Mouse (Mus musculus): Measurements from ENCODE around the gene Atf7. TPM values are rescaled to one million over a fixed set of nuclear protein-coding genes. Genes with fewer than 3 reads are reported as not detected.

Atf7 gene
- total RNA-seq, 1 experiment = 12.4 TPM

DNA sequence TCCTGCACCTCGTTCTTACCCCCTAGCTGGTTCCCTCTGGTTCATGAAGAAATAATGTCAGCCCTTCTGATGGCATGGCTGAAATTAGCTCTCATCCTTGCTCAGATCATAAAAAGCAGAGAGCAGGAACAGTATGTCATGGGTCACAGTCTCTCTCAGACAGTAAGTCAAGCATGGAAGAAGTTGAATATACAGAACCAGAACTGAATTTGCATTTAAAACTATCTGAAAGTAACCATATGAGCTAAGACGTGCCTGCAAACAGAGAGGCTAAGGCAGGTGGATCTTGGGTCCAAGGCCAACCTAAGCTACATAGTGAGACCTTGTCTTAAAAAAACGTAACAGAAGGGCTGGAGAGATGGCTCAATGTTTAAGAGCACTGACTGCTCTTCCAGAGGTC, 112.3 kb downstream of the Atf7 start:
- TF ChIP-seq HCFC1 (IDR thresholded peaks at IDR 0.05; ENCODE audit: borderline replicate concordance, insufficient read depth, low read length) (no peak), ZNF384 (IDR thresholded peaks at IDR 0.05; ENCODE audit: low read depth, low read length) (no peak), MAFK (IDR thresholded peaks at IDR 0.05; ENCODE audit: insufficient read depth, low read depth, low read length) (no peak), ZC3H11A (IDR thresholded peaks at IDR 0.05; ENCODE audit: borderline replicate concordance, low read depth, low read length) (no peak), CHD2 (IDR thresholded peaks at IDR 0.05; ENCODE audit: low read depth, low read length) (no peak)
- Histone ChIP-seq H3K4me1 (ENCODE audit: control insufficient read depth in 2 of 2, insufficient read depth in 2 of 2, low read length in 2 of 2, poor library complexity in 1 of 2) (peaks cover 0 to 18% of the 10 kb centered on the region in 2 experiments; a peak in 3 of 4 replicates), H3K36me3 (ENCODE audit: control insufficient read depth, insufficient read depth, low read length, poor library complexity, severe bottlenecking) (no peaks in the 10 kb centered on the region), H3K9ac (ENCODE audit: insufficient read depth, low read depth, low read length, poor library complexity, severe bottlenecking) (no peak overlapping the region), H3K27ac (ENCODE audit: insufficient read depth, low read depth, low read length, poor library complexity, severe bottlenecking) (no peak overlapping the region), H3K9me3 (ENCODE audit: control insufficient read depth, insufficient read depth, low read depth, low read length) (no peaks in the 10 kb centered on the region), H3K4me3 (ENCODE audit: insufficient read depth in 1 of 2, low read depth in 1 of 2, low read length in 2 of 2, poor library complexity in 1 of 2, severe bottlenecking in 1 of 2) (no peak overlapping the region)
- in situ Hi-C loops (cut with MboI; ENCODE audit: low sequenced_read_pairs in 2 of 2, unreplicated experiment in 2 of 2) = no loop called here
- DNase-seq (ENCODE audit: low read depth, low spot score) = no peak

DNA sequence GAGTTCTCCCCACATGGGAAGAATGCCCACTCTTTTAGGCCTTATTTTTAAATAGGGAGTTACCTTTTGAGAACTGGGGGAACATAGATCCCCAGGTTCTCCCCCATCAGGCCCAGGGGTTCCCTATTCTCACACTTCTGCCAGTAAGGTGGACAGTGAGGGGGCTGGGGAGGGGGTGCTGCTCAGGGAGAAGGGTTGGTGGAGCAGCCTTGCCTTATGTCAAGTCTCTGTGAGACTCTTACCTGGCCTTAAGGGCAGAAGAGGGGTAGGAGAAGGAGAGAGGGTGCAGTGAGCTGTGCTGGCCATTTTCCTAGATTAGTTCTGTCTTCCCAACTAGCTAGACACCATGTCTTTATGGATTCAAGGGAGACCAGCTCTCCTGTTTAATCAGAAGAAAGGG, 112.8 kb downstream of the Atf7 start:
- TF ChIP-seq ZNF384 (IDR thresholded peaks at IDR 0.05; ENCODE audit: low read depth, low read length) (no peak), CHD2 (IDR thresholded peaks at IDR 0.05; ENCODE audit: low read depth, low read length) (no peak), ZC3H11A (IDR thresholded peaks at IDR 0.05; ENCODE audit: borderline replicate concordance, low read depth, low read length) (no peak), HCFC1 (IDR thresholded peaks at IDR 0.05; ENCODE audit: borderline replicate concordance, insufficient read depth, low read length) (no peak), MAFK (IDR thresholded peaks at IDR 0.05; ENCODE audit: insufficient read depth, low read depth, low read length) (no peak)
- Histone ChIP-seq H3K4me3 (ENCODE audit: insufficient read depth in 1 of 2, low read depth in 1 of 2, low read length in 2 of 2, poor library complexity in 1 of 2, severe bottlenecking in 1 of 2) (no peak overlapping the region), H3K9ac (ENCODE audit: insufficient read depth, low read depth, low read length, poor library complexity, severe bottlenecking) (no peak overlapping the region), H3K4me1 (ENCODE audit: control insufficient read depth in 2 of 2, insufficient read depth in 2 of 2, low read length in 2 of 2, poor library complexity in 1 of 2) (peaks cover 0 to 18% of the 10 kb centered on the region in 2 experiments; a peak in 3 of 4 replicates), H3K9me3 (ENCODE audit: control insufficient read depth, insufficient read depth, low read depth, low read length) (no peaks in the 10 kb centered on the region), H3K27ac (ENCODE audit: insufficient read depth, low read depth, low read length, poor library complexity, severe bottlenecking) (no peak overlapping the region), H3K36me3 (ENCODE audit: control insufficient read depth, insufficient read depth, low read length, poor library complexity, severe bottlenecking) (no peaks in the 10 kb centered on the region)
- no peak for DNase-seq (ENCODE audit: low read depth, low spot score)
- in situ Hi-C loops (cut with MboI; ENCODE audit: low sequenced_read_pairs in 2 of 2, unreplicated experiment in 2 of 2) = no loop called here

GRCm38 (mm10) chr15:102512010-102512409, 113.3 kb downstream of the Atf7 start:
- Histone ChIP-seq H3K4me3 (ENCODE audit: insufficient read depth in 1 of 2, low read depth in 1 of 2, low read length in 2 of 2, poor library complexity in 1 of 2, severe bottlenecking in 1 of 2) (no peak overlapping the region), H3K36me3 (ENCODE audit: control insufficient read depth, insufficient read depth, low read length, poor library complexity, severe bottlenecking) (no peaks in the 10 kb centered on the region), H3K9ac (ENCODE audit: insufficient read depth, low read depth, low read length, poor library complexity, severe bottlenecking) (no peak overlapping the region), H3K27ac (ENCODE audit: insufficient read depth, low read depth, low read length, poor library complexity, severe bottlenecking) (no peak overlapping the region), H3K4me1 (ENCODE audit: control insufficient read depth in 2 of 2, insufficient read depth in 2 of 2, low read length in 2 of 2, poor library complexity in 1 of 2) (peaks cover 0 to 19% of the 10 kb centered on the region in 2 experiments; a peak in 3 of 4 replicates), H3K9me3 (ENCODE audit: control insufficient read depth, insufficient read depth, low read depth, low read length) (no peaks in the 10 kb centered on the region)
- DNase-seq (ENCODE audit: low read depth, low spot score) = no peak
- no peak for TF ChIP-seq MAFK (IDR thresholded peaks at IDR 0.05; ENCODE audit: insufficient read depth, low read depth, low read length)
- no peak for TF ChIP-seq HCFC1 (IDR thresholded peaks at IDR 0.05; ENCODE audit: borderline replicate concordance, insufficient read depth, low read length)
- TF ChIP-seq ZNF384 (IDR thresholded peaks at IDR 0.05; ENCODE audit: low read depth, low read length) = no peak
- TF ChIP-seq ZC3H11A (IDR thresholded peaks at IDR 0.05; ENCODE audit: borderline replicate concordance, low read depth, low read length) = no peak
- TF ChIP-seq CHD2 (IDR thresholded peaks at IDR 0.05; ENCODE audit: low read depth, low read length) = no peak
- in situ Hi-C loops (cut with MboI; ENCODE audit: low sequenced_read_pairs in 2 of 2, unreplicated experiment in 2 of 2) = no loop called here

GRCm38 (mm10) chr15:102511285-102511833, 113.9 kb downstream of the Atf7 start:
- peaks cover 0 to 19% of the 10 kb centered on the region in 2 experiments; a peak in 3 of 4 replicates for H3K4me1 ChIP-seq (ENCODE audit: control insufficient read depth in 2 of 2, insufficient read depth in 2 of 2, low read length in 2 of 2, poor library complexity in 1 of 2)
- TF ChIP-seq CHD2 (IDR thresholded peaks at IDR 0.05; ENCODE audit: low read depth, low read length) = no peak
- no peak for TF ChIP-seq MAFK (IDR thresholded peaks at IDR 0.05; ENCODE audit: insufficient read depth, low read depth, low read length)
- TF ChIP-seq ZC3H11A (IDR thresholded peaks at IDR 0.05; ENCODE audit: borderline replicate concordance, low read depth, low read length) = no peak
- TF ChIP-seq HCFC1 (IDR thresholded peaks at IDR 0.05; ENCODE audit: borderline replicate concordance, insufficient read depth, low read length) = no peak
- TF ChIP-seq ZNF384 (IDR thresholded peaks at IDR 0.05; ENCODE audit: low read depth, low read length) = no peak
- no peaks in the 10 kb centered on the region for H3K36me3 ChIP-seq (ENCODE audit: control insufficient read depth, insufficient read depth, low read length, poor library complexity, severe bottlenecking)
- no peak overlapping the region for H3K9ac ChIP-seq (ENCODE audit: insufficient read depth, low read depth, low read length, poor library complexity, severe bottlenecking)
- DNase-seq (ENCODE audit: low read depth, low spot score) = no peak
- no peak overlapping the region for H3K4me3 ChIP-seq (ENCODE audit: insufficient read depth in 1 of 2, low read depth in 1 of 2, low read length in 2 of 2, poor library complexity in 1 of 2, severe bottlenecking in 1 of 2)
- H3K27ac ChIP-seq (ENCODE audit: insufficient read depth, low read depth, low read length, poor library complexity, severe bottlenecking) = no peak overlapping the region
- in situ Hi-C loops (cut with MboI; ENCODE audit: low sequenced_read_pairs in 2 of 2, unreplicated experiment in 2 of 2) = no loop called here
- no peaks in the 10 kb centered on the region for H3K9me3 ChIP-seq (ENCODE audit: control insufficient read depth, insufficient read depth, low read depth, low read length)

Data from ES-E14 (cell line).